Comparison of ENCODE assay signal across 18 mouse cellular contexts in genomic region chr14:118124771-118125170, GRCm38 (mm10).
"Had no signal": no experiment of that assay in that cellular context is flagged by ENCODE, and none has a peak within 500 bp of the region (broad histone marks: within the 10 kb centered on the region; RNA-seq: fewer than 3 reads in every experiment).

No protein-coding gene starts in this region.

- DNase-seq: lung, embryonic 14.5 days; lung, postnatal 10 days; lung, postnatal 4 days; midbrain, embryonic 14.5 days; retina, postnatal 1 day; right cerebral cortex, adult 18-20 months; right cerebral cortex, postnatal 25 days; right cerebral cortex, postnatal 4 days; spleen, adult 18-20 months; thymus, adult 18-20 months; thymus, postnatal 14 days; thymus, postnatal 36 days had no signal

- H3K27me3 ChIP-seq: midbrain, embryonic 12.5 days; neural tube, embryonic 13.5 days; neural tube, embryonic 15.5 days had no signal

- H3K4me2 ChIP-seq: lung, embryonic 14.5 days; midbrain, embryonic 12.5 days; neural tube, embryonic 13.5 days; neural tube, embryonic 15.5 days had no signal

- ATAC-seq: midbrain, embryonic 16.5 days had no signal

- H3K4me1 ChIP-seq: midbrain, embryonic 10.5 days; midbrain, embryonic 12.5 days; neural tube, embryonic 13.5 days; neural tube, embryonic 15.5 days had no signal

- H3K9ac ChIP-seq: lung, embryonic 14.5 days; midbrain, embryonic 12.5 days; neural tube, embryonic 13.5 days; neural tube, embryonic 15.5 days had no signal

- H3K27ac ChIP-seq: midbrain, embryonic 10.5 days; midbrain, embryonic 12.5 days; neural tube, embryonic 13.5 days; neural tube, embryonic 15.5 days had no signal

- H3K9me3 ChIP-seq: midbrain, embryonic 10.5 days; midbrain, embryonic 12.5 days; neural tube, embryonic 13.5 days; neural tube, embryonic 15.5 days had no signal

- H3K4me3 ChIP-seq: midbrain, embryonic 10.5 days; midbrain, embryonic 12.5 days; myocyte; neural tube, embryonic 13.5 days; neural tube, embryonic 15.5 days had no signal
